Mouse (Mus musculus) bone marrow, adult 2 months (tissue): Measurements from ENCODE around the gene Ddx27. TPM values are rescaled to one million over a fixed set of nuclear protein-coding genes. Genes with fewer than 3 reads are reported as not detected.

ENCODE experiments used
- H3K27ac ChIP-seq: fragments of 200-500 bp; 2 replicates; pipeline ENCODE4 v1.5.1; 2012; ENCODE audit warnings: low read depth, mild to moderate bottlenecking, control low read depth, inconsistent platforms, low read length; ENCODE audit not compliant: control insufficient read depth, poor library complexity, insufficient read depth
- H3K4me1 ChIP-seq: fragments of 200-500 bp; 2 replicates; pipeline ENCODE4 v1.6.1; 2011; ENCODE audit warnings: low read length; ENCODE audit not compliant: control insufficient read depth, insufficient read depth
- H3K4me3 ChIP-seq: fragments of 200-500 bp; replicated peaks from 2 replicates; pipeline ENCODE3; 2011; ENCODE audit warnings: mild to moderate bottlenecking, low read depth, low read length, control low read depth; ENCODE audit not compliant: control insufficient read depth
- CTCF ChIP-seq: fragments of 200-500 bp; IDR thresholded peaks from 2 replicates; pipeline ENCODE4 v1.5.1; 2011; ENCODE audit warnings: low read length, control low read depth; ENCODE audit not compliant: control insufficient read depth, insufficient read depth
- POLR2A ChIP-seq: fragments of 200-500 bp; IDR thresholded peaks from 2 replicates; pipeline ENCODE4 v1.6.1; 2011; ENCODE audit warnings: low read depth, mild to moderate bottlenecking, control low read depth, low read length, borderline replicate concordance; ENCODE audit not compliant: control insufficient read depth
- WGBS: fragments of 180-500 bp; shearing (Covaris S2); methylation state at CpG from one replicate; pipeline ENCODE4 v1.1.7; 2018; 5-methylcytosine and 5-hydroxymethylcytosine counted together
- polyA plus RNA-seq: library from polyadenylated mRNA; stranded (reverse); fragments of >200 nt; gene quantifications from 2 replicates; pipeline ENCODE4 v1.2.4, GENCODE M21; 2011; ENCODE audit warnings: low replicate concordance; ENCODE audit not compliant: missing spikeins, insufficient read depth, insufficient read length

Ddx27 gene
- polyA plus RNA-seq, result 42.2 and 54.4 TPM in 2 replicates

DNA sequence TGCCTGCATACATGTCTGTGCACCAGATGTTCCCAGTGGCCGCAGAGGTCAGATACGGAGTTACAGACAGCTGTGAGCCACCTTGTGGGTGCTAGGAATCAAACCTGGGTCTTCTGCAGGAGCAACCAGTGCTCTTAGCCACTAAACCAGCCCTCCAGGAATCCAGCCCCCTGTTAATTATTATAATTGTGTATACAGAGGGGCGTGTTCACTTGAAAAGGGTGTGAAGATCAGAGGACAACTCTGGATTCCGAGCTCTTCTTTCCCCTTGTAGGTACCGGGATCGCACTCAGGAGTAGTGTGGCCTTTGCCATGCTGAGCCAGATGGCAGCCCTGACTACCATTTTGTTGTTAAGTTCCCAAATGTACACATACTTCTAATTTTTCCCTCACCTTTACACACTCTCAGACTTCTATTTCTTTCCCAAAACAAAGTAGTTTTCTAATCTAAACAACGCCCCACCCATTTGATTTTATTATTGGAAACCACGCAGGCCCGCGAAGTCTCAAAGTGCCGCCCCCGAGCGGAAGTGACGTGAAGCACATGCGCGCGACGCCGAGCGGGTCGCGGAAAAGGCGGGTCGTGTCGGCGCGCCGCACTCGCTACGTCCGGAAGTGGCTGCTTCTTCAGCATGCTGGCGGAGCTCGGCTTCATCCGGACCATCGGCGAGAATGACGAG, at the start of gene Ddx27:
Gene Ddx27, plus strand, starts transcription at position 492 of the 680 bp plus-strand sequence.
- TF ChIP-seq CTCF, result no peak
- no peak; the same call in 1 of the 2 replicates for TF ChIP-seq POLR2A
- peaks cover 2% of the 10 kb centered on the region for H3K4me1 ChIP-seq
- H3K4me3 ChIP-seq, result peak within 1 kb of the TSS; percentile 94
- WGBS, result 1% methylated on average over 37 of the region's 37 CpGs
- peak within 1 kb of the TSS; percentile 45 for H3K27ac ChIP-seq

DNA sequence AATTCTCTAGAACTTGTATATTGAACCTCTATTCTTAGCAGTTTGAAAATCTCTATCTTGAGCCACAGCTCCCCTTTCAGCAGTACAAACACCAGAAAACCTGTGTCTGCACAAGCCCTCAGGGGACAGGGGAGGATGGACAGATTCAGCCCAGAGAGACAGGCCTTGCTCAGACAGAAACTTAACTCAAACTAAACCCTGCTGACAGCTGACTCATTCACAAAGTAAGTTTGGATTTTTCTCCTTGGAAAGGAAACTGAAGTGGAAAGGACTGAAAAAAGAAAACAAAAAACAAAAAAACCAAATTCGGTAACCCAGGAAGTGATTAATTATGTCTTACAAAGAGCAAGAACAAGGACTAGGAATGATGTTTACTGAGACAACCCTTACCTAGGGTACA, 41.8 kb upstream of the Ddx27 start:
- Histone ChIP-seq H3K27ac (no peak overlapping the region), H3K4me3 (no peak overlapping the region), H3K4me1 (peaks cover 3% of the 10 kb centered on the region; the same call in 1 of the 2 replicates)
- no peak for TF ChIP-seq CTCF
- TF ChIP-seq POLR2A, result no peak
- 54% methylated on average over 1 of the region's 1 CpGs for WGBS

DNA sequence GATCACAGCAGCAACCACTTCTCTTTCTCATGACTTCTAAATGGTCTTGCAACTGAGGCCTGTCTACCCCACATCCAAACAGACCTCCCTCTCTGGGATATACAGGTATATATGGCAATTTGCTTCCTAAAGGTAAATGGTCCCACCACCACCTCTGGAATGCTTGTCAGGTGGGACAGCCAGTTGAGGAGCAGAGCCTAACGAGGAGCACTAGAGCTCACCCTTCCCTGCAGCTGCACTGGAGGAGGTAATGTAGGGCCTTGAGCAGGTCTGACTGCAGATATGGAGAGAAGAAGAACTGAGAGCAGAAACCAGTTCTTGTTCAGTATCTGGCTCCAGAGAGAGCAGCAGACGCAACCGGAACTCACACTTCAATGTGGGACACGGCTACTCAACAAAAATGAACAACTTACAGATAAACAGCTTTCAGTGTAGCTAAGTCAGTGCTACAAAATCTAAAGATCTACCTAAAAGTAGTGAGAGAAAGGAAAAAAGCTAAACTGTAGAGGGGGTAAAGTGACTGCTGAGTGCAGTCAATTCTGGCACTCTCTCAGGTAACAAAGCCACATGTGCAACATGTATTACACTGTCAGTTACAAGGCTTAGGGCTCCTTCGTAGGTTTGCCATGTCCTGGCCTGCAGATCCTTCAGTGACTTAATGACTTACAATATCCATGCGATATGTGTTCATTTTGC, 40.7 kb upstream of the Ddx27 start:
- WGBS, result 38% methylated on average over 6 of the region's 6 CpGs
- H3K4me3 ChIP-seq, result no peak overlapping the region
- no peak for TF ChIP-seq CTCF
- TF ChIP-seq POLR2A, result no peak
- H3K4me1 ChIP-seq, result peaks cover 3% of the 10 kb centered on the region; the same call in 1 of the 2 replicates
- peak overlapping the region; percentile 43; the same call in 1 of the 2 replicates for H3K27ac ChIP-seq

DNA sequence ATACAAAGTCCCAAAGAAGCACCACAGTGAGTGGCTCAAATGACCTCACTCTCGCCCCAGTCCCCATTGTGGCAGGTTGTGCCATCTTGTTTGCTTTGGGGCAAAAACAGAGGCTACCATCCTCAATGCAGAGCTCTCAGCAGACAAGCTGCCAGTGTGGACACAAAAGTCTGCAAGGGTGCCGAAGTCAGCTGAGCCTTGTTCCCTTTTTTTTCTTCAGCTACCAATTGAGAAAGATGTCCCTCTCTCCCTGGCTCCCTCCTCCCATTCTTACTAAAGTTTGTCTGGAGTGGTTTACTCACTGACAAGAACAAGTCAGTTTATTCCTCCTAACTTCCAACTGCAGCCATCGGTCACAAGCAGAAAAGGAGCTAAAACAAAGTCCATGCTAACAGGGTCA, 38.6 kb upstream of the Ddx27 start:
- no peak overlapping the region for H3K4me3 ChIP-seq
- WGBS, result 15% methylated on average over 3 of the region's 3 CpGs
- TF ChIP-seq CTCF, result no peak
- TF ChIP-seq POLR2A, result no peak
- H3K27ac ChIP-seq, result peak overlapping the region; percentile 52; the same call in 1 of the 2 replicates
- H3K4me1 ChIP-seq, result peaks cover 3% of the 10 kb centered on the region; the same call in 1 of the 2 replicates

DNA sequence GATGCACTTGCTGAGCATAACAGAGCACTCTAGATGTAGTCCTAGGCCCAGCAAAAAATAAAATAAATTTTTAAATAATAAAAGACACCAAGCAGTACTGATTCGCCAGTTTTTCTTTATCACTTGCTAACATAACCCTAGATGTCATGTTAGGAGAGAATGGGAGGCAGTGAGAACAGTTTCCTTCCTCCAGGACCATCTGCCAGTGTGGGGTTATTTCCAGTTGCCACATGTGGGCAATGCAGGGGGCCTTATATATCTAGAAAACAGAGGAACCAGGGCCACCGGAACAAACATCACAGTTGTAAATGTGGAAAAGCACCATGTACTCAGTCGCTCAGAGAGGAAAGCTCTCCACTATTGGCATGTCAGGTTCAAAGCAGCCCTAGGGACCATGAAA, 37.5 kb upstream of the Ddx27 start:
- TF ChIP-seq CTCF (no peak), POLR2A (no peak)

DNA sequence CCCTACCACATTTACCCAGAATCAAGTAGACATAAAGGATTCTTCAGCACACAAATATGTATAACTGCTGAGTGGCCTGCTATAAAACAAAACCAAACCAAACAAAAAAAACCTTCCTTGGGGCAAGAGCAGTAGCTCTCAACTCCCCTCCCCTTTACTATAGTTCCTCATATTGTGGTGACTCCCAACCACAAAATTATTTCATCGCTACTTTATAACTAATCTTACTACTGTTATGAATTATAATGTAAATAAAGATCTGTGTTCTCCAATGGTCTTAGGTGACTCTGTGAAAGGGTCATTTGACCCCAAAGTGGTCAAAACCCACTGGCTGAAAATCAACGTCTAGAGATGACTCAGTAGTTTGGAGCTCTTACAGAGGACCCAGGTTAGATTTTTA, 34.8 kb upstream of the Ddx27 start:
- TF ChIP-seq POLR2A (no peak), CTCF (no peak)
- Histone ChIP-seq H3K4me3 (no peak overlapping the region), H3K27ac (no peak overlapping the region), H3K4me1 (no peaks in the 10 kb centered on the region; the same call in 1 of the 2 replicates)
- 9% methylated on average over 2 of the region's 2 CpGs for WGBS

More for the DNA sequence above, 37.5 kb upstream of the Ddx27 start:
- Histone ChIP-seq H3K4me3 (no peak overlapping the region), H3K27ac (peak overlapping the region; percentile 9; the same call in 1 of the 2 replicates), H3K4me1 (peaks cover 3% of the 10 kb centered on the region; the same call in 1 of the 2 replicates)
- WGBS, result 9% methylated on average over 3 of the region's 3 CpGs

DNA sequence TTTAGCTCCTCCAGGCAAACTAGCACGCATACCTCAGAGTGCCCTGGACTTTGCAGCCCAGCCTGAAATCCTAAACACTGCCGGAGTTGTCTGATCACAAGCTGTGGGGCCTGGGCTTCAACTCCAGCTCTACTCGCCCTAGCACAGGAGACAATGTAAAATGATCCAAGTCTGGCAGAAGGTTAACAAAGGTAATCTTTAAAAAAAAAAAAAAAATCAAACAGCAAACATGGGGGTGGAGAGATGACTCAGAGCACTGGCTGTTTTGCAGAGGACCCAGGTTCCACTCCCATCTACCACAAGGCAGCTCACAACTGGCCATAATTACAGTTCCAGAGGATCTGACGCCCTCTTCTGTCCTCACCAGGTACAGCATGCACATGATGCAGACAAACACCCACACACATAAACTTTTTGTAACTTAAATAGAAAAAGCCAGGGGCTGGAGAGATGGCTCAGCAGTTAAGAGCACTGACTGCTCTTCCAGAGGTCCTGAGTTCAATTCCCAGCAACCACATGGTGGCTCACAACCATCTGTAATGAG, 31.6 kb upstream of the Ddx27 start:
- Histone ChIP-seq H3K4me3 (no peak overlapping the region), H3K4me1 (no peaks in the 10 kb centered on the region; the same call in 1 of the 2 replicates), H3K27ac (no peak overlapping the region)
- no peak for TF ChIP-seq CTCF
- TF ChIP-seq POLR2A, result no peak
- WGBS, result 84% methylated on average over 4 of the region's 4 CpGs

DNA sequence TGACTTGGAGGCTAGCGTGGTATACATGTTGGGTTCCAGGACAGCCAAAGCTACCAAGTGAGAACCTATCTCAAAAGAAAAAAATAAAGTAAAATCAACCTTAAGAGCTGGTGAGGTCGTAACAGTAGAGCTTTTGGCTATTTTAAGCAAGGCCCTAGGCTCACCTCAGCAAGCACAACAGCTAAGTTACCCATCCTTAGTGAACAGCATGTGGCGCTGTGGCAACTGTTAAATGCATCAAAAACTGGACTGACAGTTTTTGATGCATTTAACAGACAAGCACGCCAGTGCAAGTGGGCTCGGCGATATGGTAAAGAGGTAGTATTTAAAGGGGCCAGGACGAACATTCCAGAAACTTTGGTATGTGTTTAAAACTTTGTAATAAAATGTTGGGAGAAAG, 24.1 kb upstream of the Ddx27 start:
- TF ChIP-seq POLR2A, result no peak
- no peak for TF ChIP-seq CTCF
- Histone ChIP-seq H3K27ac (no peak overlapping the region), H3K4me3 (no peak overlapping the region), H3K4me1 (peaks cover 3% of the 10 kb centered on the region)
- 51% methylated on average over 7 of the region's 7 CpGs for WGBS
